Mouse (Mus musculus): ENCODE measurements around the gene Cog5.

DNA sequence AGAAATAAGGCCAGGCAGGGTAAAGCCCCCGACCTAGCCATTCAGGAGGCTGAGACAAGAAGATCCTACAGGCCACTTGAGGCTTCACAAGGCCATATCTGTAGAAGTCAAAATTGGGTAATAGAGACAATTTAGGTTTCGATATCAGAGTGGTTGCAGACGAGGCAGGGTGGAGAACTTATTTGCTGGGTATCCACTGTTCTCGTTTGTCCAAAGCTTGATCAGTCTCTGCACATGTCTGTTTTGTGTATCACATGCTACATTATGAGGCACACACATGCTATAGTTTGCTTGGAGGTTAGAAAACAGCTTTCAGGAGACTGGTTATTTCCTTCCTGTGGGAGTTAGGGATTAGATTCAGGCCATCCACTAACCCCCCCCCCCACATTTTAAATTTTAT, 301.2 kb downstream of the Cog5 start:
- TF ChIP-seq NELFE (IDR thresholded peaks at IDR 0.05; ENCODE audit: low read depth, low read length) = no peak
- no peak for TF ChIP-seq POLR2A (IDR thresholded peaks at IDR 0.05; ENCODE audit: low read depth, low read length)
- TF ChIP-seq USF1 (IDR thresholded peaks at IDR 0.05; ENCODE audit: low read depth, low read length) = no peak
- TF ChIP-seq HCFC1 (IDR thresholded peaks at IDR 0.05; ENCODE audit: low read depth, low read length) = no peak

Measured in CH12.LX (cell line).